Mouse (Mus musculus): Measurements from ENCODE around the gene Tbc1d17.
A peak's percentile ranks its signal among the peaks of the same experiment; 100 is the strongest.
"Not testable (repeated sequence)": the region's sequence is repeated elsewhere in the genome, so short reads cannot be mapped to it uniquely, and the experiment has no call there.

Tbc1d17 gene

DNA sequence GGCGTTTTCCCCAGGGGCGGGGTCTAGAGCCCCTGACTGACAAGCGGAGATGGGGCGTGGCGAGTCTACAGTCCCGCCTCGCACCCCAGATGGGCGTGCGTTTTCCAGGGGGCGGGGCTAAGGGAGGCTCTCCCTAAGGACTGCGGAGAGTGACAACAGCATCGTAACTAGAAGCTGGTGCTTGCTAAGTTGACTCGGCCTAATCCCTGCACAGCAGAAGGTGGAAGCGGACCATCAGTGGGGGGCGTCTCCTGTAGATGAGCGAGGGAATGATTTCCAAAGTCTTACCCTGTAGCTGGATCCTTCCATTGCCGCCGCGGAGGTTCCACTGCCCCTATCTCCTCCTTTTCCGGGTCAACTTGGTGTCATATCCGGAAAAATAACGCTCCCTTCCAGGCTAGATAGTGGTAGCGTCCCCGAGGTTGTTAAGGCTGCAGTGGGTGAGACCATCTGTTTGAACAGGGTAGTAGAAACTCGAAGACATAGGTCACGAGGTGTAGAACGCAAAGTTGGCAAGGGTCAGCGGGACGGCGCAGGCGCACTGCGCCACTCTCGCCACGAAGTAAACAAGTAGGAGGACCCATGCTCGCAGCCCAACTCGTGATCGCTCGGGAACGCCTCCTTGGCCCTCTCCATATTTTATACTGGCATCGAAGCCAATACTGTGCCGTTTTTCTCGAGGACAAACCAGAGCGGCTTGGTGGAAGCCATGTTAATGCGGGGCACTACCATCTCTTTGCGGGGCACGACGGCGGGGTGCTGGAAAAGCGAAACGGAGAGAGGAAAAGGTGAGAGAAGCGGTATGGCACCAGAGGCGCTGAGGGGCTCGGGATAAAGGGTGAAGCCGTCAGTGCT is at the start of gene Tbc1d17, which contains the start of gene Akt1s1:
Gene Tbc1d17, minus strand, starts transcription at position 519 of the 855 bp plus-strand sequence.
Gene Akt1s1, plus strand, starts transcription at position 431 of the 855 bp plus-strand sequence.
- peak; percentile 99 for DNase-seq (ENCODE audit: low read depth in 1 of 2, low spot score in 2 of 2)

DNA sequence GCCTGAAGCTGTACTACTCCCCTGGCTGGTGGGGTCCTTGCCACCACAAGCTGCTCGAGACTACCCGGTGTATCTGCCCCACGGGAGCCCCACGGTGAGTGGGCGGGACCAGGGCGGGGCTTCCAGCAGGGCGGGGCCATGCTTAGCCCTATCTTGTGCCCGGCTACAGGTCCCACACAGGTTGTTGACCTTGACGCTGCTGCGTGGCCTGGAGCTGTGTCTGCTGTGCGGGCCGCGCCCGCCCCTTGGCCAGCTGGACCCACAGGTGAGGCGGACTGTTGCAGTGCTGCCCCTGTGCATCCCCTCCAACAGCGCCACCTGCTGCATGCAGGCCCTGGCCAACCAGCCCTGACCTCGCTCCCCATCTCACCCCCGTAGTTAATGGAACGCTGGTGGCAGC is 49.7 kb upstream of the Tbc1d17 start:
- no peak for DNase-seq (ENCODE audit: low read depth in 1 of 2, low spot score in 2 of 2)

DNA sequence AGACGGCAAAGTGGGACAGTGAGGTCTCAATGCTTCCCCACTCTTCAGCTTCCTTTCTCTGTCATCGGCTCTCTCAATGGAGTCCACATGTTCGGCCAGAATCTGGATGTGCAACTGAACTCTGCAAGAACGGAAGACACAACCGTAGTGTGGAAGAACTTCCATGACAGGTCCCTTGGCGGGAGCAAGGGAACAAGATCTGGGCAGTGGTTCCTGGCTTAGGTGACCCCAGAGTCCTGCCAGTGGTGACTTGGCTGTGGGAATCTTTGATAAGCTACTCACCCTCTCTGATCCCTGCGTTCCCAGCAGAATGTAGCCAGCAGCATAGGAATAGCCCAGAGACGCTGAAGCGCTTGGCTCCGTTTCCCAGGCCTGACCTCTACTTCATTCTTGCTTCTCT is 47.6 kb upstream of the Tbc1d17 start:
- no peak for DNase-seq (ENCODE audit: low read depth in 1 of 2, low spot score in 2 of 2)

DNA sequence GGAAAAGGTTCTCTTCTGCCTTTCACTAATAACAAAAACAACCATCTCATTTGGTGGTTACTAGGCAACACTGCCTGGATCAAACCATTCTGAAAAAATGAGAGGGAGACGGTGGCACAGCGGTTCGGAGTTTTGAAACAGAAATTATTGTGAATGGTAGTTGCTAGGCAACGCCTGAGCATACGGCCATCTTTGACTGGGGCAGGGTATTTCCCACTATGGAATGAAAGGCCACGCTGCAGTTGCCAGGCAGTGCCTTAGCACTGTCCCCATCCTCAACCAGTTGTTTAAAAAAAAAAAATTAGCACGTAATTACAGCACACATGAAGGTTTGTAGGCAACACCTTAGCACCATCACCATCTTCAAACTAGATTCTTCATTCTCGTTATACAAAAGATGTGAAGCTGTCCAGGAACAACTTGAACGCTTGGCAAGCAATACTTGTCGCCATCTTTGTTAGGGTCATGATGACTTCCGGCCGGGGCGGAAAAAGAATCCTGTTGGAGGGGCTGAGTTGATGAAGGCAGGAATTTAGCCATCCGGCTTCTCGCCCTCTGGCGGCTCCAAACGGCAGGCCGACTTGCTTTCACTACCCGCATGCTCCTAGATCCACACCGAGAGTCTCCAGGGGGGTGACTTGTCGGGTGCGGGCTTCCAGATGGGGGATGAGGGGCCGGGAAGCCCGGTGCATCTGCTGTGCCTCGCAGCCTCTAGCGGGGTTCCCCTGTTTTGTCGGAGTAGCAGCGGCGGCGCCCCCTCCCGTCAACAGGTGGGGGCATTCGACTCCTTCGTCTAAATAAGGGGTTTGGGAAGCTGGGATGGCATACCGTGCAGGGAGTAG is 46.9 kb upstream of the Tbc1d17 start, which contains the start of gene Fuz:
Gene Fuz, plus strand, starts transcription at position 487 of the 842 bp plus-strand sequence.
- DNase-seq (ENCODE audit: low read depth in 1 of 2, low spot score in 2 of 2) = peak; percentile 82 to 87

DNA sequence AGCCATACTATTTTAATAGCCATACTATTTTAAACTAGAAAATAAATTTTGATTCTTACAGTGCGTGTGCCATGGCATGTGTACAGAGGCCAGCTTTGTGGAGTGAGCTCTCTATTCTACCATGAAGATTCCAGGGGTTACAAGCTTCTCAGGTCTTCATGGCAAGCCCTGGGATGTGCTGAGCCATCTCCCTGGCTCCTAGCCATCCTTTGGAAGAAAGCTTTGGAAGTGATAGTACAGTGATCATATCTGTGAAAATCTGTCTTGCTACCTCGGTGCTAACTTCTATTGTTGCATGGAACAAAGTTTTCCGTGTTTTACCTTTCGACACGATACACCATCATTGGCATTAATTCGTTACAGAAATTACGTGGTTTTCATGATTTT is 46.3 kb upstream of the Tbc1d17 start:
- no peak for DNase-seq (ENCODE audit: low read depth in 1 of 2, low spot score in 2 of 2)

DNA sequence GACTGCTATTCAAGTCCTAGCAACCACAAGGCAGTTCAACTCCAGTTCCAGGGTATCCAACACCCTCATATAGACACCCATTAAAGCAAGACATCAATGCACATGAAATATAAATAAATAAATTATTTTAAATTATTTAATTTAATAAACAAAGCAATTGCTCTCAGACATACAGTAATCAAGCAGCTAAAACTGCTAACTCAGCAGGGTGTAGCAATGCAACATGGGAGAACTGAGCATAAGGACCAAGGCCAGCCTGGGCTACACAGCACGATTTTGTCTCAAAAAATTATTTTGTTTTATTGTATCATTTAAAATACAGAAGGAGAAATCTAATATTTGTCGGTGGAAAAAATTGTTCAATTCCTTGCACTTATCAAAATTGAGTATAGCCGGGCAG is 45.3 kb upstream of the Tbc1d17 start:
- DNase-seq (ENCODE audit: low read depth in 1 of 2, low spot score in 2 of 2) = no peak

DNA sequence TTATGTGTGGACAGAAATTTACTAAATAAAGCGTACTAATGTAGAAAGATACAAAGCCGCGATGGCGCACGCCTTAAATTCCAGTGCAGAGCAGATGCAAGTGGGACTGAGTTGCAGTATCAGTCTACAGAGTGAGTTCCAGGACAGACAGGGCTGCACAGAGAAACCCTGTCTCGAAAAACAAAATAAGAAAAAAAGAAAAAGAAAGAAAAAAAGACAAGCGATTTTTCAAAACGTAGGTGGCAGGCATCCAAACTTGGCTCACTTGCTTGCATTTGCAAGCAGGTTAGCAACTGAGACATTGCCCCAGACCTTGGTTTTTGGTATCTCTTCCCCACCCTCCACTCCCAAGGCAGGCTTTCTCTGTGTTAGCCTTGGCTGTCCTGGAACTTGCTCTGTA is 44.3 kb upstream of the Tbc1d17 start:
- DNase-seq (ENCODE audit: low read depth in 1 of 2, low spot score in 2 of 2) = no peak

DNA sequence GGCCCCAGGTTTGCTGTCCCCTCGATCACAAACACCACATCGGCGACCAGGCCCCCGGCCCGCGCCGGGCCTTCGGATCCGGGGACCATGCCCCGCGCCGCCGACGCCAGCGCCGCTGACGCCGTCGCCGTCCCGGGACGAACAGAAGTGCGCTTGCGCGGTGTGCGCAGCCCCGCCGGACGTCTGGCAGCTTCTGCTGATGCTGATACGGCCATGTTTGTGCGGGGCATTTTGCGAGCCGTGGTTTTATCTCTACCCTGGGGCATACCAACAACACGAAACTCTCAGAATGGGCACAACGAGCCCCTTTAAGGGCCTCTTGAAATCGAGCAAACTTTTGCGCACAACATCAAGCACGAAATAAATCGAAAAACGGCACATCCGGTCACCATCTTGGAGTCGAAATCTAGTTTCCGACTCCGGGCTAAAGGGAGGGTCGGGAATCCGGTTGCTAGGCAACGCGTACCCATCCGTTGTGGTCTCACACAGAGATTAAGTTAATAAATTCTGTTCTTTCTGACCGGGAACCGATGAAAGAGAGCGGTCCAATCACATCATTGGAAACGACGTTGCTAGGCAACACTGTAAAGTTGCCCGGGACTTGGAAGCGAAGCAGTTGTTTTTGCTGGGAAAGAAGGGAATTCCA is 43.5 kb upstream of the Tbc1d17 start, which contains the start of gene Med25:
Gene Med25, minus strand, starts transcription at position 437 of the 646 bp plus-strand sequence.
- peak; percentile 60 to 74 for DNase-seq (ENCODE audit: low read depth in 1 of 2, low spot score in 2 of 2)

DNA sequence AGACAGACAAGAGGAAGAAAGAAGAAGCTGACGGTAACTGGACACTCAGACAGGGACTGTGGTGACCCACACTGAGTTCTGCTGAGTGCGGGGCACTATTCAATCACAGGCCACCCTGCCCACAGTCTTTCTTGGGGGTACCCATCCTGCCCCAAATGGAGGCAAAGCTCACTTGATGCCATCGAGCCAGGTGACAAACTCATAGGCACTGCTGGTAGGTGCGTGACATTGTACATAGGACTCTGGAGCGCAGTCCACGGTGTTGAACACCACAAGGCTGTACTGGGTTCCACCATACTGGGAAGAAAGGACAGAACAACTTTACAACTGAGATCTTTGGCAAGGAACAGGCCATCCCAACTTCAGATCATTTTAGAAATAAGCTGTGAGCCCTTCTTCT is 42.7 kb upstream of the Tbc1d17 start:
- no peak for DNase-seq (ENCODE audit: low read depth in 1 of 2, low spot score in 2 of 2)

DNA sequence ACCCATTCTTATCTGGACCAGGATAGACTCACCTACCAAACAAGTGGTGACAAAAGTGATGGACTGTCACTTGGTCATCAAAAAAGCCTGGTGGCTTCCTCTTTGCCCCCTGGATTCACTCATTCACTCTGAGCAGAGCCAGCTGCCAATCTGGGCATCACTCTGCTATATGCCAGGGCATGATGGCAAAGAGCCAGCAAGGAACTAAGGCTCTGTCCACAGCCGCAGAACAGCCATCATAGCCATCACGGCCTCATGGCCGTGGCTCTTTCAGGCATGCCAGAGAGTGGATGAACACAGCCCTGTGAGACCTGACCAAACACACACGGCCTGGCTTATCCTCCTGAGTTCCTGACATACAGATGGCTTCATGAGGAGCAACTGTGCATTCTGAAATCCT is 41.9 kb upstream of the Tbc1d17 start:
- DNase-seq (ENCODE audit: low read depth in 1 of 2, low spot score in 2 of 2) = no peak

DNA sequence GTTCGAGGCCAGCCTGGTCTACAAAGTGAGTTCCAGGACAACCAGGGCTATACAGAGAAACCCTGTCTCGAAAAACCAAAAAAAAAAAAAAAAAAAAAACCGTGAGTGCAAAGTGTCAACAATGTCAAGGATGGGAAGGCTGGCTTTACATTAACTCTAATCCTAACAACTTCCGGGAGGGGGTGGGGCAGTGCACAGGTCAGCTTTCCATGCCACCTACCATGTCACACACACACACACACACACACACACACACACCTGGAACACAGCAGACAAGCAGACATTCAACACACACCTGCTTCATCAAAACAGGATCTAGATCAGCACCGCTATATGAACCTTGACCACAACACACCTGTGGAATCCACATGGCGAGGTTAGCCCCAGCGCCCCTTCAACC is 41.3 kb upstream of the Tbc1d17 start:
- DNase-seq (ENCODE audit: low read depth in 1 of 2, low spot score in 2 of 2) = no peak

DNA sequence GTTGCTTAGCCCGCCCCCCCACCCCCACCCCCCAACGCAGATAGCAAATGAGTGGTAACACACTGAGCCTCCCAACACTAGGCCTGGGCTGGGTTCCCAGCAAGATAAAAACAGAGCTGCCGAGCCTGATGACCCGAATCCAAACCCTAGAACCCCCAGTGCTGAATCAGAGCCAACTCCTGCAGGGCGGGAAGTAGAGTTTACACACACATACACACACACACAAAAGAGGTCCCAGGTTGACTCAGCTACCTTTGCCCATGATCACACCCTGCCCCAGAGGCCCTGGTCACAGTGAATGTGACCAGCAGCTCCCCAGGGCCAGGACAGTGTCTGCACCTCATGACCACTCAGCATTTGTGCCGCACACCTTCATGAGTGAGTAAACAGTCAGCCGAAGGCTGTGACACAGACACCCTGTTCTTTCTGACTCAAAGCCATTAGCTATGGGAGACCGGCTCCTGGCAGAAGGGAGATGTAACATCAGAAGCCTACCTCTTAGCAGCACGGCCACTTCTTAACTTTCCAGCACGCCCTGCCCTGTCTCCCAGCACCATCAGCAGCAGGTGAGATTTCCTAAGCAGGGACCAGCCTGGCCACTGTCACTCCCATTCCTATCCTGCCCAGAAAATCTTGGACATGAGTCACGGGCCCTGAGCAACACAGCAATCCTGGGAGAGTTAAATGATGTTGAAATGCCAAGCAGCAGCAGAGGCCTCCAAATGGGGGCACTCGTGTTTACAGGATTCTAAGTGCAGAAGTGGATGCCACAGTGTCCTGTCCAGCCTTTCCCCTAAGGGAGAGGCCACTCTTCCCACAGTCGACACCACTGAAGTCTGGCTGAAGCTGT is 39.6 kb upstream of the Tbc1d17 start:
- no peak for DNase-seq (ENCODE audit: low read depth in 1 of 2, low spot score in 2 of 2)

DNA sequence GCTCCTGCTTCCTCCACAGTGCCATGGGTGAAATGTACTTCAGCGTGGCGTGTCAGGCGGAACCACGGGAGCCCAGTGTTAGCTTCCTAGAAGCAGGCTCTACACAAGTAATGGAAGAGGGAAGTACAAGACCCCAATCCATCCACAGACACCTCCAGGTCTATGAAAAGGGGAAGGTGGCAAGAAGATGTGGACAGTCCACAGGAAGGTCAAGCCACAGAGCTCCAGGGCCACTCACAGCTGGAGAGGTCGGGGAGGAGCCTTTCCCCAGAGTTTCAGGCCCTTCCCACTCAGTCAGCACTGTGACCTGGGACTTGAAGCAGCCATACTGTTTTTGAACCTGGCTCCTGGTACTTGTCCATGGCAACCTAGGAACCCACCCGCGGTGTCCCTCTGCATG is 38.1 kb upstream of the Tbc1d17 start:
- DNase-seq (ENCODE audit: low read depth in 1 of 2, low spot score in 2 of 2) = no peak

DNA sequence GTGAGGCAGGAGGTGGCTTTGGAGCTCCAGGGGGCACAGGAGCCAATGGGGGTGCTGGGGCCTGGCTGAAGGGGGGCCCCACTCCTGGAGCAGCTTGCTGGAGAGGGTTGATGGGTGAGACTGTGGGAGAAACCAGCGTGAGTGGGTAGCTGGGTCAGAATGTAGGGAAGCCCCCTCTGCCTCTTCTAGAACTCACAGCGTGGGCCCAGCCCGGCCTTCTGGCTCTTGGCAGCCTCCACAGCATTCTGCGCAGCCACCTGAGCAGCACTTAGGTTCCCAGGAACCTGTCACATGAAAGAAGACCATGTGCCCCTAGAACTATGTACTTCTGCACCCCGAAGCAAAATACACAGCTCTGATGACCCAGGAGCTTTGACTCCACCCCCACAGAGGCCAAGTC is 35.8 kb upstream of the Tbc1d17 start:
- no peak for DNase-seq (ENCODE audit: low read depth in 1 of 2, low spot score in 2 of 2)

DNA sequence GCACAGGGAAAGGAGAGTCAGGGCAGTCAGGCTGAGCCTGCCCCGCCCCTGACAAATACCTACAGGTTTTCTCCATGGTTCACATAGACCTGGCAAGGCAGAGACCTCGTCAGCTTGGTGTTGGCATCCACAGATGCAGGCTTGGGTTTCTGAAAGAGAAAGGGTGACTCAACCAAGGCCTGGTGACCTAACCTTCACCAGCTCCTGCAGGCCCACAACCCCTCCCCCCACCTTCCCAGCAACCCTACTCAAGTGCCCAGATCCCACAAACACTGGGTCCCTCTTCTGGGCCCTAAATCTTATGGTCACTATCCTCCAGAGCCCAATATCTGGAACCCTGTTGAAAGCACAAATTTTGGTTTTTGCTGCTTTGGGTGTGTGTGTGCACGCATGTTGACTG is 34.2 kb upstream of the Tbc1d17 start:
- no peak for DNase-seq (ENCODE audit: low read depth in 1 of 2, low spot score in 2 of 2)

DNA sequence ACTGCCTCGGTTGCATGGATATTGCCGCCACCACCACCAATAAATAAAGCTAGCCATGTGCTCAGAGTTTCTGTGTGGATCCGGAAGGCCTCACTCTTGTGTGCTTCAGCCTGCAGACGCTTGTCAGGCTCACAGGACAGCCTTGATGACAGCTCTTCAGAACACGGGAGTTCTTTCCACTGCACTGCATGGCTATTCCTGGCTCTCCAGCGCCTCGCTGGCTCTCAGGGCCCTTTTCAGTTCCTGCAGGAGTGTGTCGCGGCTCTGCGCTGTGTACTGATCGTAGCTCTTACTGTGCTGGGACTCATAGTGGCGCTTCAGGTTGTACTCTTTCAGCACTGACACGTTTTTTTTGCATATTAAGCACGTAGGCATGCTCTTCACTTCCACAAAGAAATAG is 29.0 kb upstream of the Tbc1d17 start:
- DNase-seq (ENCODE audit: low read depth in 1 of 2, low spot score in 2 of 2) = no peak

DNA sequence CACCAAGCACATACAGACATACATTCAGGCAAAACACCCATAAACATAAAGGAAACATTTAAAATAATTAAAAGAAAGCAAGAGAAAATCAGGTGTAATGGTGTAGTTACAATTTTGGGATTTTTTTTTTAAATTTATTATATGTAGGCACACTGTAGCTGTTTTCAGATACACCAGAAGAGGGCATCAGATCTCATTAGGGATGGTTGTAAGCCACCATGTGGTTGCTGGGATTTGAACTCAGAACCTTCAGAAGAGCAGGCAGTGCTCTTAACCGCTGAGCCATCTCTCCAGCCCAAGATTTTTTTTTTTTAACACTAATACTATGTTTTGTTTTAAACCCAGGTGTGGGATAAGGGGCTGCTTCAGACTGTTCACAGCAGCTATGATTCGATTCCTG is 22.9 kb upstream of the Tbc1d17 start:
- not testable (repeated sequence) for DNase-seq (ENCODE audit: low read depth in 1 of 2, low spot score in 2 of 2)

DNA sequence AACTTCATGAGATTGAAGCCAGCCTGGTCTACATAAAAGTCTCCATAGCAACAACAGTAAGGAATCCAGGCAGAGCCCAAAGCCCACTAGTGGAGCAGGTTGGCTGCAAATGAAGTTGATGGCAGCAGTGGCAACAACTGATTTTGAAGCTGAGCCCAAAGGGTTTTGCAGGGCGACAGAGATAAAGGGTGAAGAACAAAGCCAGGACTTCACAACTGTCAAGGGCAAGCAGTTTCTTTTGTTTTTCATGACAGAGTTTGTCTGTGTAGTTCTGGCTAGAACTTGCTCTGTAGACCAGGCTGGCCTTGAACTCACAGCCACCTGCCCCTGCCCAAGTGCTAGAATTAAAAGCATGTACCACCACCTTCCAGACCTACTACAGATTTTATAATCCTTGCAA is 22.3 kb upstream of the Tbc1d17 start:
- DNase-seq (ENCODE audit: low read depth in 1 of 2, low spot score in 2 of 2) = no peak

DNA sequence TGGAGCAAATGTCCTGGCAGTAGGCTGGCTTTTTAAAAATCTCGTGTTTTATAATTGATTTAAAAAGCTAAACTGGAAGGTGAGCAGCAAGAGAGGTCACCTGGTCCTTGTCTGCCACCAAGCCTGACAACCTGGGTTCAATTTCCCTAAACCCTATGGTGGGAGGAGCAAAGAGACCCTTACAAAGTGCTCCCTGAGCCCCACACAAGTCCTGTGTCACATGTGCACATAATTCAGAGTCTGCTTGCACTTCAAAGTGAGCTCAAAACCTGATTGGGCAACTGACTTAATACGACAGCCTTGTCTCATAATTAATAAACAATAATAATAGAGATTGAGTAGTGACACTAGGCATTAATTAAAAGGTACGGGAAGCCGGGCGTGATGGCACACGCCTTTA is 21.7 kb upstream of the Tbc1d17 start:
- no peak for DNase-seq (ENCODE audit: low read depth in 1 of 2, low spot score in 2 of 2)

DNA sequence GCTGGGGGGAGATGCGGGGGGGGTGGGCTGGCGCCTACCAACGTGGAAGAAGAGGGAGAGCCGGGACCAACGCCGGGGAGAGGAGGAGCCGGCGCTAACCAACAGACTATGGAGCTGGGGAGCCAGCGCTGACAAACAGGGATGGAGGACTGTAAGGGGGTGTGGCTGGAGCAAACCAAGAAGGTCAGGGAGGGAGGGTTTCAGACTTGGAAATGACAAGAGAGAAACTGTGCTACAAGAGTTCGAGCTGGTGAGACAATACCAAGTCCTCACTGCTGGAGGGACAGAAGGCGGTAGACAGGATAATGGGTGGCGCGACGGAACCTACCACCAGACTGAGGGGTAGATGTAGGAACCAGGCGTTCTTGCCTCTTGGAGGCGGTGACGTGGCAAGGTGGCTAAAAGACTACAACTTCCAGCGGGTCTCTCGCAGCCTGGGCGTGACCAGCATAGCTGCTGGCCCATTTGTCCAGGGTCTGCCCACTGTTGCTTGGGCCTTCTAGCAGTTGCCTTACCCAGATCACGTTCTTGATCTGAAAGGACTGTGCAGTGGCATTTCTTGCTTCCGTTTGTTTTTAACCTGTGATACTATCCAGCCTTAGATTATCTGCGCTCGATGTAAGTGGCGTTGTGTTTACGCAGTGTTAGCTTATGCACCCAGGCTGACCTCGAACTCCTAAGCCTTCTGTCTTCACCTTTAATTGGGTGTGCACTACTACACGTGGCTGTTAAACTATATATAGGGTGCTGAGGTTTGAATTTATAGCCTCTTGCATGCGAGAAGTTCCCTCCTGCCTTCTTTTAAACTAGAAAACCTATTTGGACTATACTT is 21.0 kb upstream of the Tbc1d17 start, which contains the start of gene Ptov1:
Gene Ptov1, minus strand, starts transcription at position 92 of the 832 bp plus-strand sequence.
- peak; percentile 73 to 79 for DNase-seq (ENCODE audit: low read depth in 1 of 2, low spot score in 2 of 2)

All from monocyte, adult 2 months (primary cell).